Mouse (Mus musculus) liver, embryonic 11.5 days (tissue): ENCODE measurements around the gene Ap2m1. TPM values are rescaled to one million over a fixed set of nuclear protein-coding genes. Genes with fewer than 3 reads are reported as not detected.

Source experiments
- ATAC-seq: fragments of 200-750 bp; cut with Nextera tagmentation; replicated peaks from 2 replicates; pipeline ENCODE4 v1.8.0; 2017; ENCODE audit warnings: moderate number of reproducible peaks, mild to moderate bottlenecking, moderate TSS enrichment, moderate library complexity; ENCODE audit not compliant: low FRiP score
- DNase-seq: peaks from one replicate; pipeline ENCODE4 v3.0.0-alpha.2; 2017; ENCODE audit warnings: low spot score
- H3K27ac ChIP-seq: fragments of 300-500 bp; sonication (generic); 2 replicates; pipeline ENCODE4 v1.5.1; 2014; ENCODE audit warnings: mild to moderate bottlenecking, low read depth, low read length, control low read depth
- H3K27me3 ChIP-seq: fragments of 300-500 bp; sonication (generic); replicated peaks from 2 replicates; pipeline ENCODE4 v1.6.1; 2014; ENCODE audit warnings: low read length, mixed read lengths; ENCODE audit not compliant: control insufficient read depth, insufficient read depth
- H3K36me3 ChIP-seq: fragments of 300-500 bp; sonication (generic); 2 replicates; pipeline ENCODE4 v1.6.1; 2014; ENCODE audit warnings: mild to moderate bottlenecking, low read length, moderate library complexity, mixed read lengths; ENCODE audit not compliant: control insufficient read depth, insufficient read depth
- H3K4me1 ChIP-seq: fragments of 300-500 bp; sonication (generic); replicated peaks from 2 replicates; pipeline ENCODE4 v1.6.1; 2014; ENCODE audit warnings: low read length, mixed read lengths; ENCODE audit not compliant: control insufficient read depth, insufficient read depth
- H3K4me2 ChIP-seq: fragments of 300-500 bp; sonication (generic); 2 replicates; pipeline ENCODE4 v1.6.1; 2014; ENCODE audit warnings: mild to moderate bottlenecking, control low read depth, moderate library complexity
- H3K4me3 ChIP-seq: fragments of 300-500 bp; sonication (generic); 2 replicates; pipeline ENCODE4 v1.5.1; 2014; ENCODE audit warnings: low read depth, low read length, control low read depth
- H3K9ac ChIP-seq: fragments of 300-500 bp; sonication (generic); 2 replicates; pipeline ENCODE4 v1.6.1; 2014; ENCODE audit warnings: low read depth, low read length, control low read depth
- H3K9me3 ChIP-seq: fragments of 300-500 bp; sonication (generic); 2 replicates; pipeline ENCODE4 v1.6.1; 2016; ENCODE audit warnings: low read length, inconsistent platforms, mixed read lengths; ENCODE audit not compliant: control insufficient read depth
- WGBS: fragments of 180-500 bp; shearing (Covaris S2); extraction: QIAGEN DNeasy Blood & Tissue Kit; methylation state at CpG from one replicate; pipeline ENCODE4 v1.1.7; 2014; 5-methylcytosine and 5-hydroxymethylcytosine counted together
- polyA plus RNA-seq: library from polyadenylated mRNA; unstranded; fragments of >200 nt; fragmentation: Nextera tagmentation; extraction: Ambion mirVana; gene quantifications from 2 replicates; pipeline ENCODE4 v1.2.1, GENCODE M21; 2014

The Ap2m1 gene
- polyA plus RNA-seq, 1 experiment from 2014 or later: 519 TPM

DNA sequence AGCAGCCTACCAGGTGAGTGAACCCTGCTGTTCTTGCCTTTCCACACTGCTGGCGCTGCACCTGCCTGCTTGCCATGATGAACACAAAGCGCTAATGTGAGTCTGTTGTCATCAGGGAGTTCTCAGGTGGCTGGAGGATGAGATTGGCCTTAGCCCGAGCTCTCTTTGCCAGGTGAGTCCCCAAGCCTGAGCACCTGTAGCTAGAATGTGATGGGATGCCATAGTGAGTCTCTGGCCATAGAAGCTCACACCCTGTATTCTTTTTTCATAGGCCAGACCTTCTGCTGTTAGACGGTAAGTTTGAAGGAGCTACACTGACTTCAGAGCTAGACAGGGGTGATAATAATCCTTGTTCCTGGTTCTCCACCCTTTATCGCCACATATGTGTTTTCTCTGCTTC lies 16.4 kb downstream of the Ap2m1 start:
- 91% methylated on average over 5 of the region's 5 CpGs for WGBS
- Histone ChIP-seq H3K4me2 (no peak overlapping the region), H3K4me1 (peaks cover 12% of the 10 kb centered on the region), H3K4me3 (no peak overlapping the region), H3K27ac (no peak overlapping the region), H3K36me3 (peaks cover 38% of the 10 kb centered on the region), H3K9me3 (no peaks in the 10 kb centered on the region), H3K27me3 (no peaks in the 10 kb centered on the region), H3K9ac (no peak overlapping the region)
- ATAC-seq (no peak), DNase-seq (no peak)

DNA sequence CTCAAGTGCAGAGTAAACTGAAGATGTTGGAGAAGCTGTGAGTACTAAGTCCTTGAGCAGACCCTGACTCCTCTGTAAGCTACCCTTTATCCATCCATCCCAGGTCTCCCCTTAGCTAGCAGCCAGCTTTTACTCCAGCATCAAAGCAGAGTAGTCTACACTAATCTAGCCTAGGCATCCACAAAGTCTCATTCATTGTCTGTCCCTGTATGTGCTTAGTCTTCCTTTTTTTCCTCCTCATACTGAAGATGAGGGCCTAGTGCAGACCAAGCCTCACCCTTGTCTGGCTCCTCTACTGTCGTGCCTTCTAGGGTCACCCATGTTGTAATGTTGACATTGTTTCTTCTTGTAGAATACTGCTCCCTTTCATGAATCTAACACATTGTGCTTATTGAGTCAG lies 17.3 kb downstream of the Ap2m1 start:
- 75% methylated on average over 1 of the region's 1 CpGs for WGBS

DNA sequence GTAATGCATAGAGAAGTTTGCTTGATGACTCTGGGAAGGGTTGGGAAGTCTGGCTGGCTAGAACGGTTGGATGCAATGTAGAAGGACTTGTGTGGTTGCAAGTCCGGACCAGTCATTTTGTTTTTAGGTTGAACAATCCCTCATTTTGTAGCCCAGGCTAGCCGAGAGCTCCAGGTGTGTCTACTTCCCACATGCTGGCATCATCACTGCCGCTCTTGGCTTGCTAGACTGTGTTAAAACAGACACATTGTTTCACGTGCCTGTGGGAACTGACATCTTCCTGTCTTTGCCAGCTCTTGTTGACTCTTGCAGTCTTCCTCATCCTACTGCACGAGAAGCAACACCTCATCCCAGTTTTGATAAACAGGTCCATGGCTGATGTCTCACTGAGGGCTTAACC lies 19.7 kb downstream of the Ap2m1 start:
- ATAC-seq: no peak
- Histone ChIP-seq H3K9me3 (no peaks in the 10 kb centered on the region), H3K36me3 (peaks cover 52% of the 10 kb centered on the region), H3K4me3 (no peak overlapping the region), H3K27ac (no peak overlapping the region), H3K27me3 (no peaks in the 10 kb centered on the region), H3K4me2 (no peak overlapping the region), H3K9ac (no peak overlapping the region), H3K4me1 (no peaks in the 10 kb centered on the region)
- no peak for DNase-seq
- WGBS: 90% methylated on average over 6 of the region's 6 CpGs

More for the DNA sequence above, 17.3 kb downstream of the Ap2m1 start:
- ATAC-seq (no peak), DNase-seq (no peak)
- peaks cover 8% of the 10 kb centered on the region for H3K4me1 ChIP-seq
- H3K4me2 ChIP-seq: no peak overlapping the region
- H3K27ac ChIP-seq: no peak overlapping the region
- H3K27me3 ChIP-seq: no peaks in the 10 kb centered on the region
- H3K4me3 ChIP-seq: no peak overlapping the region
- no peaks in the 10 kb centered on the region for H3K9me3 ChIP-seq
- no peak overlapping the region for H3K9ac ChIP-seq
- H3K36me3 ChIP-seq: peaks cover 39% of the 10 kb centered on the region

DNA sequence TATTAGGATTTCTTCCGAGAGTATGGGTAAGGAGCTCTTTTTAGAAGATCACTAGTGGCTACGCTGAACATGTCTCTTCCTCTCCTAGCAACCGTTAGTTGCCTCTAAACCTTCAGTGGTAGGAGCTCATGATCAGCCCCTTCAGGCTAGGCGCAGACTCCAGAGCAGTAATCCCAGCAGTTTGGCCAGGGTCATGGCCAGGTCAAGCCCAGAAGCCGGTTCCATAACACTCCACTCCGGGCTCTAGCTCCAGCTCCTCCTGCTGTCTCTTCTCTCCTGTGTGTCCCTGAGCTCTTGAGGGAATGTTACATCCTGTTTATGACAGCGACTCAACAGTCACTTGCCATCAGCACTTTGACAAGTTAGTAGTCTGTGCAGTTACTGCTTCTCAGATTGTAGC lies 22.1 kb downstream of the Ap2m1 start:
- Histone ChIP-seq H3K27ac (no peak overlapping the region), H3K36me3 (peaks cover 52% of the 10 kb centered on the region), H3K4me3 (no peak overlapping the region), H3K4me1 (no peaks in the 10 kb centered on the region), H3K27me3 (no peaks in the 10 kb centered on the region), H3K9ac (no peak overlapping the region), H3K4me2 (no peak overlapping the region), H3K9me3 (no peaks in the 10 kb centered on the region)
- WGBS: 75% methylated on average over 7 of the region's 7 CpGs
- no peak for ATAC-seq
- DNase-seq: no peak

DNA sequence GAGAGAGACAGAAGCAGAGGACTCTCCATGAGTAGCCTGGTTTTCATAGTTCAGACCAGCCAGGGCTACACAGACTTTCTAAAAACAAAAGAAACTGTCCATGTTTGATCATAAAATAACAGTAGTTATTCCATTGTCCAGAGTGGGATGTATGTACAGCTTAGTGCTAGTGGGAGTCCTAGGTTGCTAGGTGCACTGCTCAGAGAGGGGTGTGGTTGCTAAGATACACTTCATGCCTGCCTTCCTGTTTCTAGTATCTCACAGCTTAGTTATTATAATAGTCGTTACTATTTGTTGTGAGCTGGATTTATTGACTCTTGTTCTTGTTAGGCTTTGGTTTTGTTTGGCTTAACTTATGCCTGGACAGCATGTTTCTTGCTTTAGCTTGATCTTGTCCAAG lies 29.8 kb downstream of the Ap2m1 start:
- no peaks in the 10 kb centered on the region for H3K4me1 ChIP-seq
- ATAC-seq: no peak

DNA sequence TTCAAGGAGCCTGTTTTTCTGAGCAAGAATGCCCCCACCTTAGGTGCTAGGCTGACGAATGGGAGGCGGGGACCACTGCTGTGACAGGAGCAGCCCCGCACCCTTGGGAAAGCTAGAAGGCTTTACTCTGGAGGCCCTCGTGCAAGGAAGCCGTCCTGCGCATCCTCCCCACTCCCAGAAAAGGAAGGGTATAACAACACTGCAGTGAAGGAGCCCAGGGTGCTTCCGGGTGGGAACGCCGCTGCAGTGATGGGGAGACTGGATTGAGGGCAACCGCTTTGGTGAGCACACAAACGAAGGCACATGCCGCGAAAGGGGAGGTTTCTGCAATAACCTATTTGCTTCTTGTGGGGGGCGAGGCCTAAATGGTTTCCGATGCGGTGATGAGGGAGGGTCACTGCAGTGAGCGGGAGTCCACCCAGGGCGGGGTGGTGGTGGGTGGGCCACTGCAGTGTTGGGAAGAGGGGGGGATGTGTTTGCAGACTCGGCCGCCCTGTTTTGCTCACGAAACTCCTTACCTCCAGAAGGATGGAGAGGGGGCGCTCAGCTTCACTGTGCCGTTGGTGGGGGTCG lies 54.2 kb downstream of the Ap2m1 start, which contains the start of gene Vwa5b2:
Gene Vwa5b2 (plus strand): TSS at position 106 of the 573 bp plus-strand sequence.
- 2% methylated on average over 24 of the region's 24 CpGs for WGBS
- H3K36me3 ChIP-seq: no peaks in the 10 kb centered on the region
- DNase-seq: no peak

More for the DNA sequence above, 29.8 kb downstream of the Ap2m1 start:
- no peak for DNase-seq
- 74% methylated on average over 1 of the region's 1 CpGs for WGBS
- Histone ChIP-seq H3K36me3 (peaks cover 26% of the 10 kb centered on the region), H3K9ac (no peak overlapping the region), H3K9me3 (no peaks in the 10 kb centered on the region), H3K27ac (no peak overlapping the region), H3K4me3 (no peak overlapping the region), H3K4me2 (no peak overlapping the region), H3K27me3 (no peaks in the 10 kb centered on the region)

DNA sequence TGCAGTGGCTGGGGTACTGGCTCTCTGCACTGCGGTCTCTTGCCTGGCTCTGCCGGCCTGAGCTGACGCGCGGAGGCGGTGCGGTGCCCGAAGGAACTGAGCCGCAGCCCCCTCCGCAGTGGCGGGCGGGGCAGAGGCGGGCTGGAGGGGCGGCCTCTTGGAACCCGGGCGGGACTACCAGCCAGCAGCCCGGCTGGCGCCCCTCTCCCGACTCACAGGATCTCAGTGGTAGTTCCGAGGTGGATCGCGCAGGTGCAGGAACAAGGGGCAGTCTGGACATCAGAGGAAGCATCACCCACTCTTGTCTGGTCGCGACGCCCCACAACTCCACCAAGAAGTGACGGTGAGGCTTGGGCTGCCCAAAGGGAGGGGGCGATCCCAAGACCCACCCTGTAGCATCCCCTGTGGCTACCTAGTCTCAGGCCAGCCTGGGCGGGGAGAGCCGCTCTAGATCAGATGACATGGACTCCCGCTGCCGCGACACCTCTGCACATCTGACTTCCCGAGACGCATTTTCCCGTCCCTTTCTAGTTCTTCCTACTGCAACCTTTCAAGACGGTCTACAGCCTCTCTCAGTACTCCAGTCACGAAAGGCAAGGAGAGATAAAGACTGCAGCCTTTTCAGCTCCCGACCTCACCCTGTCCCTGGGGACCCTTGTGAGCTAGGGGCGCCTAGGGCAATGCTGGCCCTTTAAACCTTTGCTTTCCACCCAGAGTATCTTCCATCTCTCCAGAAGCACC lies 54.8 kb downstream of the Ap2m1 start:
- ATAC-seq (peak; percentile 36), DNase-seq (peak; percentile 55)
- H3K36me3 ChIP-seq: no peaks in the 10 kb centered on the region

More for the DNA sequence above, 54.2 kb downstream of the Ap2m1 start, which contains the start of gene Vwa5b2:
- ATAC-seq: no peak; the same call in 1 of the 2 replicates
- Histone ChIP-seq H3K9me3 (no peaks in the 10 kb centered on the region), H3K4me2 (peak within 1 kb of the TSS; percentile 90), H3K4me1 (peaks cover 24% of the 10 kb centered on the region), H3K4me3 (peak within 1 kb of the TSS; percentile 52), H3K27me3 (peaks cover 70% of the 10 kb centered on the region), H3K9ac (no peak within 1 kb of the TSS), H3K27ac (no peak within 1 kb of the TSS)

DNA sequence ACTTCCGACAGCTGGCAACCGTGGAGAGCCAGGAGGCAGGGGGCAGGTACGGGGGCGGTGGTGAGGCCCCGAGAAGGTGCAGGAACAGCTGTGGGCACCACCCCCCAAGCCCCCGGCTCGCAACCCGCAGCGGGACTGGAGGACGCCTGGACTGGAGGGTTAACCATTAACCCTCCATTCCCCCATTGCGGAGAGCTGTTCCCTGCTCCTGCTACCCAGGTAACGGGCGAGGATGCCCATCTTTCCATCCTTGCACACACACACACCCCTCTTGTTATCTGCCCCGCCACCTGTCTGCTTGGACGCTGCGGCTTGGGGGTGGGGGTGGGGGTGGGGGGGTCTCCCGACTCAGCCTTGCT lies 55.4 kb downstream of the Ap2m1 start:
- H3K4me1 ChIP-seq: peaks cover 35% of the 10 kb centered on the region
- H3K9me3 ChIP-seq: no peaks in the 10 kb centered on the region
- H3K27ac ChIP-seq: no peak overlapping the region
- no peak for DNase-seq
- no peaks in the 10 kb centered on the region for H3K36me3 ChIP-seq
- peak overlapping the region; percentile 52 for H3K4me3 ChIP-seq
- 3% methylated on average over 17 of the region's 17 CpGs for WGBS
- no peak for ATAC-seq
- no peak overlapping the region for H3K9ac ChIP-seq
- H3K4me2 ChIP-seq: peak overlapping the region; percentile 90
- peaks cover 72% of the 10 kb centered on the region for H3K27me3 ChIP-seq

More for the DNA sequence above, 54.8 kb downstream of the Ap2m1 start:
- Histone ChIP-seq H3K27ac (no peak overlapping the region), H3K4me3 (peak overlapping the region; percentile 52), H3K9ac (no peak overlapping the region), H3K4me1 (peaks cover 30% of the 10 kb centered on the region), H3K4me2 (peak overlapping the region; percentile 90), H3K9me3 (no peaks in the 10 kb centered on the region), H3K27me3 (peaks cover 72% of the 10 kb centered on the region)
- under 1% methylated on average over 39 of the region's 39 CpGs for WGBS
